Mouse (Mus musculus) T-helper 17 cell (primary cell): ENCODE measurements around the gene Tab1.
"Not testable (repeated sequence)": the region's sequence is repeated elsewhere in the genome, so short reads cannot be mapped to it uniquely, and the experiment has no call there.

ENCODE experiments used
- in situ Hi-C, 2 experiments: fragments of 300-600 bp; cut with MboI, MseI; formaldehyde crosslinking; loops; 1 replicate in 1 of 2; 2 replicates in 1 of 2; pipeline ENCODE4 v1.15.1; 2025; ENCODE audit warnings: high pct_unique_total_duplicates in 2 of 2

The Tab1 gene

DNA sequence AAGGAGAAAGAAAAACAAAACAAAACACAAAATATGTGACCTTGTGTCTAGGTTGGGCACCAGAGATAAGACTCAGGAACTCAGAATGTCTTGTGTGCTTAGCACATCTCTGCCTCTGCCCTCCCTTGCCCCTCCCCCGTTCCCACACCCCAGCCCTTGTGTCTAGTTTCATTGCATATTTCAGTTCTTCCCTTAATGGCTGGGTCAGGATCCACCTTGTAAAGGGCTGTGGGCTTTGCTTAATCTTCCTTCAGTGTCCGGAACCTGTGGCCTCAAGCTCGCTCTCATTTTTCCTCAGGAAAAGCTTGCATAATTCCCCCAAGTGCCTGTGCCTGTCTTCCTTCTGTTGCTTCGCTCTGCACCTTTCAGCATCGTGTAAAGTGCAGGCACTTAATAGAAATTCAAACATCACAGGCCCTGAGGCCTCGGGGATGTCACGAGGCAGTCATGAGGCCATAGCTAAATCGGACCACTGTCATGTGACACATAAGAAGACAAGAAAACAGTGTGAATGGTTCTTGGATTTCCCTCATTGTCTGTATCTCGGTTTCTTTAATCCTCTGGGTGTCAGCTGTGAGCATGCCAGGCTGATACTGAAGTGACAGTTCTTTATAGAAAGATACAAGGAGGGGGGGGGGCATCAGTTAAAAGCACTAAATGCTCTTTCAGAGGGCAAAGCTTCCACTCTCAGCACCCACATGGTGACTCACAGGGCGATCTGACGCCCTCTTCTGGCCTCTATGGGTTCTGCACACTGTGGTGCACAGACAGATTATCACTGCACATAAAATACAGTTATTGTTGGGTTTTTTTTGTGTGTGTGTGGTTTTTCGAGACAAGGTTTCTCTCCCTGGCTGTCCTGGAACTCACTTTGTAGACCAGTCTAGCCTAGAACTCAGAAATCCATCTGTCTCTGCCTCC lies 27.2 kb upstream of the Tab1 start:
- in situ Hi-C loops = no loop called here

DNA sequence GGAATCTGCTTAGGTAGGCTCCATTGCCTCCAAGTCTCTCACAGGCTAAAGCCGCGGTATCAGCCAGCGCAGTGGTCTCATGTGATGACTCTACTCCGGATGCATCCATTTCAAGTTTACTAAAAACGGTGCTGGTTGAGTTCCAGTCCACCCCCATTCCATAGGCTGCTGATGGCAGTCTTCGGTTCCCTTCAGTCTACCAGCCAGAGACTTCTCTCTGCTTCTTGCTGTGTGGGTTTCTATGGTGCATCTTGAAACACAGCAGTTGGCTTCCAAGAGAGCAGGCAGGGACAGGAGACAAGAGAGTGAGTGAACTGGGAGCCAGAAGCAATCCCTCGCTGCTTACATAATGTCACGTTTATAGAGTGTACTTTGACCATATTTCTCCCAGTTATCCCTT lies 25.8 kb upstream of the Tab1 start:
- in situ Hi-C loops = no loop called here

- in situ Hi-C loops = no loop called here
Measured at GRCm38 (mm10) chr15:80107575-80107974, 25.4 kb upstream of the Tab1 start.

DNA sequence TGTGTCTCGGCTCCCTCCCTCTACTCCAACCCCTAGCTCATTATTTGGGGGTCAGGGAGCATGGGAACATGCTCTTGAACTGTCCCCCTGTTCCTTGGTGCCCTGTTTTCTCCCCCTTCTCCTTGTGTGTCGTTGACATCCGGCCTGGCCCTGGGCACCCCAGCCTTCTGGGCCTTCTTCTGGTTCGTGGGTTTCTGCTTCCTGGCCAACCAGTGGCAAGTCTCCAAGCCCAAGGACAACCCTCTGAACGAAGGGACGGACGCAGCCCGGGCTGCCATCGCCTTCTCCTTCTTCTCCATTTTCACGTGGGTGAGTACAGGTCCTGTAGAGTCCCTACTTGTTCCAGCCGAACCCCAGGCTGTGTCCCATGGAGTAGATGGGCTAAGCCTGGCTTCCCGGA lies 21.5 kb upstream of the Tab1 start:
- in situ Hi-C loops = no loop called here

GRCm38 (mm10) chr15:80112499-80112898 lies 20.4 kb upstream of the Tab1 start:
- in situ Hi-C loops = no loop called here

DNA sequence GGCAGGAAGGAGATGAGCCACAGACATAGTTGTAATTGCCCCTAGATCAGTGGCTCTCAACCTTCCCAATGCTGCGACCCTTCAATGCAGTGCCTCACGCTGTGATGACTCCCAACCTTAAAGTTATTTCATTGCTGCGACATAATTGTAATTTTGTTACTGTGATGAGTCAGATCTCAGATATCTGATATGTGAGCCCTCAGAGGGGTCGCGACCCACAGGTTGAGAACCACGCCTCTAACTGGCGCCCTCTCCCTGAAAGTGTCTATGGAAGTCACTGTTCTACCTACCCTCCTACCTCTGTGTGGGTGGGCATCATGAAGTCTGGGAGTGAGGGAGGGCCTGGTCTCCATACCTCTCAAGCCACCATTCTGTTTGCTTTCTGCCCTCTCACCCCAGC lies 18.5 kb upstream of the Tab1 start:
- in situ Hi-C loops = no loop called here

DNA sequence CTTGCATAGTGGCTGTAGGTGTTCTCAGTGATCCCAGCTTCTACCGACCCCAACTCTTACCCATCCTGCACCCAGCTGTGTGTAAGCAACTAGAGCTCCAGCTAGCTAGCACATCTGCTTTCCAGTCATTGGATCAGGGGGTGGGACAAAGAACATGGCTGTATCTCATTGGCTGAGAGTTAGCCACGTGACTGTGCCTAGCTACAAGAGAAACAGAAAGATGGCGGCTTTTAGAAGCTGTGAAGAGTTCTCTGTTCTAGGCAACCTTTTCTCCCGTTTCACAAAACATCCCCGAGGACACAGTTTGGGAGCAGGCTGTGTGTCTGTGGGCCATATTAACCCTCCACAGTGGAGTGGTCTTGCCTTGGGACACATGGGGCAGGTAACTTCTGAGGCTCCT lies 17.7 kb upstream of the Tab1 start:
- in situ Hi-C loops = loop anchor here in 1 of 2 experiments (5.0 kb wide), 1 partner anchor 107 kb away; no protein-coding TSS in a partner anchor

- in situ Hi-C loops = loop anchor here in 1 of 2 experiments (5.0 kb wide), 1 partner anchor 106 kb away; no protein-coding TSS in a partner anchor
Measured at GRCm38 (mm10) chr15:80115866-80116794, 16.8 kb upstream of the Tab1 start.

GRCm38 (mm10) chr15:80117154-80117553 lies 15.8 kb upstream of the Tab1 start:
- in situ Hi-C loops = loop anchor here in 1 of 2 experiments (5.0 kb wide), 1 partner anchor 105 kb away; no protein-coding TSS in a partner anchor

DNA sequence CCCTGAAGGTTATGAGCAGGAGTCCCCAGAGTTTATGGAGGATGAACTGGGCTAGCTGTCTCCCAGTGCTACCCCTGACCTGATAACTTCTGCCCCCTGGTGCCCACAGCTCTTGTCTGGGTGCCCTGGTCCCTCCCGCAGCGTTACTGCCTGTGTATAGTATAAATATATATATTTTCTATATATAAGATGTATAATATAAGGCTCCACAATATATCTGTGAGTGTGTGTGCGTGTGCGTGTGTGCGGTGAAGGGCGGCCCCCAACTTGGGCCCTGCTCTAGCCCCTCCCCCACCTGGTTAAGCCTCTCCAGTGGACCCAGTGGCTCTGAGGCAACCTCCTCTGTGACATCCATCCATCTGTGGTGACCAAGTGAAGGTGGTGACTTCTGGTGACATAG lies 13.9 kb upstream of the Tab1 start:
- in situ Hi-C loops = loop anchor here in 1 of 2 experiments (5.0 kb wide), 1 partner anchor 103 kb away; no protein-coding TSS in a partner anchor

GRCm38 (mm10) chr15:80121721-80122325 lies 11.1 kb upstream of the Tab1 start:
- in situ Hi-C loops = no loop called here

DNA sequence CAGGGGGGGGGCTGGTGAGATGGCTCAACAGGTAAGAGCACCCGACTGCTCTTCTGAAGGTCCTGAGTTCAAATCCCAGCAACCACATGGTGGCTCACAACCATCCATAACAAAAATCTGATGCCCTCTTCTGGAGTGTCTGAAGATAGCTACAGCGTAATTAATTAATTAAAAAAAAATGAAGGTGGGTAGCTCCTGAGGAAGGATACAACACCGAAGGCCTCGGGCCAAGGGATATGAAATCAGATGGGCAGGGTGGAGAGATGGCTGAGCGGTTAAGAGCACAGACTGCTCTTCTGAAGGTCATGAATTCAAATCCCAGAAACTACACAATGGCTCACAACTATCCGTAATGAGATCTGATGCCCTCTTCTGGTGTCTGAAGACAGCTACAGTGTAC lies 10.5 kb upstream of the Tab1 start:
- in situ Hi-C loops = not testable (repeated sequence)

DNA sequence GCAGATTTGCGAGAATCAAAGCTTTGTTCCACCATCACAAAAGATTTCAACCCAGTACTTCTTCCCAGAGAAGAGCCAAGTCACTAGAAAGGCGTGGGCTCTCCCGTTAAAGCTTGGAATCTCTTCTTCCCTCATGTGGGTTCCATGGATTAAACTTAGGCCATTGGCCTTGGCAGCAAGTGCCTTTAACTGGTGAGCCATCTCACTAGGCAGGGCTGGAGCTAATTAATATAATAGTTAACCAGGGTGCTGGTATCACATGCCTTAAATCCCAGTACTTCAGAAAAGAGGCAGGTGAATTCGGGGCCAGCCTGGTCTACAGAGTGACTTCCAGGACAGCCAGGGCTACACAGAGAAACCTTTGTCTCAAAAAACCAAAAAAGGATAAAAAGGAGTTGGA lies 8.3 kb upstream of the Tab1 start:
- in situ Hi-C loops = loop anchor here in 1 of 2 experiments (5.0 kb wide), 1 partner anchor 32 kb away; the partner anchor contains the start of genes Rpl3 and Syngr1

GRCm38 (mm10) chr15:80127191-80127590 lies 5.7 kb upstream of the Tab1 start:
- in situ Hi-C loops = loop anchor here in 1 of 2 experiments (5.0 kb wide), 1 partner anchor 35 kb away; the partner anchor contains the start of genes Rpl3 and Syngr1

DNA sequence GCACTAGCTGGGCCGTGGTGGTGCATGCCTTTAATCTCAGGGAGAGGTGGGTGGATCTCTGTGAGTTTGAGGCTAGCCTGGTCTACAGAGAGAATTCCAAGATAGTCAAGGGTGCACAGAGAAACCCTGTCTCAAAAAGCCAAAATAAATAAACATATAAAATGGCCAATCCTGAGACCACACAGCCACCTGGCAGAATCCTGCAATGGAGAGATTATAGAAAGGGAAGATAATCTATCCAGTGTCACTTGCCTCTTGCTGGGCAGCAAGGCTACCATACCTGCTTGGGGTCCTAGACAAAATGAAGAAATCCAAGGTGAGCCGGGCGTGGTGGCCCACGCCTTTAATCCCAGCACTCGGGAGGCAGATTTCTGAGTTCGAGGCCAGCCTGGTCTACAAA lies 2.9 kb upstream of the Tab1 start:
- in situ Hi-C loops = loop anchor here in 1 of 2 experiments (5.0 kb wide), 1 partner anchor 38 kb away; the partner anchor contains the start of genes Rpl3 and Syngr1

DNA sequence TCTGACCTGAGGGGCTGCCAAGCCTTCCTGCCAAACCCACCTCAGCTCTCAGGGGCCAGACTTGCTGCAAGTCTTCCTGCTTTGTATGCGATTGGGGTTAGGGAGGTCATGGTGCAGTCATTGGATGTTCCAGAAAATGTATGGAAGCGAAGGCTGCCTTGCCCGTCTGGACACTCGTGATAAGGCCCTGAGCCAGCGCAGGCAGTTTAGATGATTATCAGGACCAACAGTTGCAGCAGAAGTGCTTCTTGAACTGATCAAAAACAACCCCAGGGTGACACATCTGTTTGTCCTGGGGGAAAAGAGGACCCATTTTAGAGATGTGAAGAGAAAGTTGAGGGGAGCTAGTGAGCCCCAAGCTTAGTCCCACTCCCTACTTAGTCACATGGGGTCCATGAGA lies 2.2 kb upstream of the Tab1 start:
- in situ Hi-C loops = no loop called here

DNA sequence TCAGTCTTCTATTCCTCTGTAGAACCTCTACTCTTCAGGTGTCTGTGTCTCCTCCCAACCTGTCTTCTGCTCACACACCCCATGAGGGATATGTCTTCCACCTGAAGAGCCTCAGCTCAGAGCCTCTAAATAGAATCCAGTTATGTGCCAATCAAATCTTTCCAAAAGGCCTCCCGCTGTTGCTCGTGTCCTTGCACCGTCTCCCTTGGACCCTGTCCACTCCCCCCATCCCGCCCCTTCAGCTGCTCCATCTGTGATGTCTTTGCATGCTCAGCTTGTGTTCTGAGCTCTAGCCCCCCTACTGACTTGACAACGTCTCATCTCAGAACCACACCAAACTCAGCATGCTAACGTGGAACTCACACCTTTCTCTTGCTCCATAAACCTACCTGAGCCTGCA lies 1.5 kb upstream of the Tab1 start:
- in situ Hi-C loops = no loop called here

DNA sequence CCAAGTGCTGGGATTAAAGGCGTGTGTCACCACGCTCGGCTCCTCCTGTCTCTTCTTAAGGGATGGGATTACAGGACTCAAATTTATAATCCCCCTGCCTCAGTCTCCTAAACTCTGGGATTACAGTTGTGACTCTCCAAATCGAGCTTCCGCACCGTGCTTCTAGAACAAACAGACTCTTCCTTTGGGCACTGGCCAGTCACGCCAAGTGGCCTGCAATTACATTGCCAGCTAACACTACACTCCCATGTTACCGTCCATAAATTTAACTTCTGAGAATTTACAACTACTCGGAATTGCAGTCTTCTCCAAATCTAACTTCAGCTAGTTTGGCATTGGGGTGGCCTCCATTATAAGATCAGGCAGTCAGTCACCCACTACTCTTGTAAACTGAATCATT lies 475 bp upstream of the Tab1 start:
- in situ Hi-C loops = no loop called here

GRCm38 (mm10) chr15:80133682-80134449 lies 939 bp downstream of the Tab1 start:
- in situ Hi-C loops = no loop called here

DNA sequence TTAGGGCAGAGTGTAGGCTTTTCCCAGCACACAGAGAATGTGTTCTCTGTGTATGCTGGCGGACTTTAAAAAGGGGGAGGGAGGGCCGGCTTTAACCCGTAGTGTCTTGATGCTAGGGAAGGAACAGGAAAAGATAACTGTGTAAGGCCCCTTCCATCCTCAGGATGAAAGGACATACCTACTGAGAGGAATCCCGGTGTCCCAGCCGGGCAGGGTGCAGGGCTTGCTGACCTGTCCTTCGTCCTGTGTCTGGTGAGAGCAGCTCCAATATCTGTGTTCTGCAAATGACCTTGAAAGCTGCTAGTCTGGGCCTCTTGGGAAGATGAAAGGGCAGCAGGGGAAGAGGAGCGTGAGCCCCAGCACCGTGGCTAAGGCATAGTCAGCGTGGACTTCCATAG lies 1.5 kb downstream of the Tab1 start:
- in situ Hi-C loops = no loop called here

- in situ Hi-C loops = no loop called here
Measured at GRCm38 (mm10) chr15:80135499-80135898, 2.6 kb downstream of the Tab1 start.
